Mouse (Mus musculus): ENCODE results near the gene Morn4.
"Not testable (repeated sequence)": the region's sequence is repeated elsewhere in the genome, so short reads cannot be mapped to it uniquely, and the experiment has no call there.

Morn4 gene

GRCm38 (mm10) chr19:42081613-42082012 is 4.5 kb downstream of the Morn4 start:
- not testable (repeated sequence) for DNase-seq

- DNase-seq = no peak
Measured at GRCm38 (mm10) chr19:42080469-42080868, 5.7 kb downstream of the Morn4 start.

GRCm38 (mm10) chr19:42079950-42080349 is 6.2 kb downstream of the Morn4 start:
- no peak for DNase-seq

- DNase-seq = no peak
Measured at GRCm38 (mm10) chr19:42079006-42079405, 7.2 kb downstream of the Morn4 start.

GRCm38 (mm10) chr19:42078566-42078965 is 7.6 kb downstream of the Morn4 start:
- DNase-seq = no peak

GRCm38 (mm10) chr19:42075992-42076391 is 10.2 kb downstream of the Morn4 start:
- no peak for DNase-seq

GRCm38 (mm10) chr19:42075051-42075450 is 11.1 kb downstream of the Morn4 start:
- no peak for DNase-seq

GRCm38 (mm10) chr19:42072802-42073201 is 13.4 kb downstream of the Morn4 start:
- DNase-seq = no peak

- DNase-seq = no peak
Measured at GRCm38 (mm10) chr19:42071886-42072608, 14.1 kb downstream of the Morn4 start.

GRCm38 (mm10) chr19:42071221-42071620 is 14.9 kb downstream of the Morn4 start:
- DNase-seq = no peak

GRCm38 (mm10) chr19:42069241-42069525 is 17.0 kb downstream of the Morn4 start:
- DNase-seq = no peak

- DNase-seq = no peak
Measured at GRCm38 (mm10) chr19:42068441-42069240, 17.5 kb downstream of the Morn4 start.

GRCm38 (mm10) chr19:42061443-42061842 is 24.7 kb downstream of the Morn4 start:
- DNase-seq = no peak

- no peak for DNase-seq
Measured at GRCm38 (mm10) chr19:42058426-42058825, 27.7 kb downstream of the Morn4 start.

GRCm38 (mm10) chr19:42056719-42057409 is 29.3 kb downstream of the Morn4 start:
- no peak for DNase-seq

- DNase-seq = no peak
Measured at GRCm38 (mm10) chr19:42055881-42056280, 30.3 kb downstream of the Morn4 start.

GRCm38 (mm10) chr19:42054255-42054654 is 31.9 kb downstream of the Morn4 start:
- no peak for DNase-seq

GRCm38 (mm10) chr19:42051948-42052347 is 34.2 kb downstream of the Morn4 start, which contains the start of gene 4933411K16Rik:
TSS of gene 4933411K16Rik (plus strand) at chr19:42052248.
- DNase-seq = no peak

GRCm38 (mm10) chr19:42051351-42051750 is 34.8 kb downstream of the Morn4 start:
- DNase-seq = no peak

GRCm38 (mm10) chr19:42050251-42050650 is 35.9 kb downstream of the Morn4 start:
- no peak for DNase-seq

- peak; percentile 73 for DNase-seq
Measured at GRCm38 (mm10) chr19:42045269-42046102, 40.7 kb downstream of the Morn4 start, which contains the start of gene Hoga1. TSS of gene Hoga1 (plus strand) at chr19:42045610.

- no peak for DNase-seq
Measured at GRCm38 (mm10) chr19:42043988-42044387, 42.2 kb downstream of the Morn4 start.

GRCm38 (mm10) chr19:42038310-42038709 is 47.8 kb downstream of the Morn4 start:
- DNase-seq = no peak

Data from liver (tissue).